Mouse (Mus musculus): ENCODE results near the gene Rpsa.

GRCm38 (mm10) chr9:120095886-120096285 lies 31.6 kb upstream of the Rpsa start:
- TF ChIP-seq POLR2A (IDR thresholded peaks at IDR 0.05; ENCODE audit: insufficient read depth, low read depth, low read length) (no peak), CTCF (IDR thresholded peaks at IDR 0.05; ENCODE audit: insufficient read depth, low read depth, low read length) (no peak)

Data from olfactory bulb, adult 2 months (tissue).